Mouse (Mus musculus) cerebellum, adult 9-11 months (tissue): ENCODE results near the gene Lrrc4b.

Experiments used
- DNase-seq: peaks from one replicate; pipeline ENCODE4 v3.0.0; 2022

Lrrc4b gene

DNA sequence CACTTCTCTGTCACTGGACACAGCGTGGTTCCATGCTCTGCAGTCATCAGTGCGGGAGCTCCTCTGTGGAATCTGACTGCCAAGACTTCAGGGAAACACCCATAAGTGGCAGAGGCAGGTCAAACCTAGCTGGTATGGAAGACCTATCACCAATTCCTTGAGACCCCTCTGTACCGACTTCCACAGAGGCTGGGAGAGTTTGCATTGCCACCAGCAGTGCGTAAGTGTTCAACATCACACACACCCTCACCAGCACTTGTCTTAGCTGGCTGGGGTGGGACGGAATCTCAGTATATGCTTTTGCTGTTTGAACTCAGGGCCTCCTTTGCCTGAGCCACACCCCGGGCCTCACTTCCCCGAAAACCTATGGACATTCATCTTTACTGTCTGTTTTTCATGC, 59.1 kb downstream of the Lrrc4b start:
- DNase-seq, result no peak

DNA sequence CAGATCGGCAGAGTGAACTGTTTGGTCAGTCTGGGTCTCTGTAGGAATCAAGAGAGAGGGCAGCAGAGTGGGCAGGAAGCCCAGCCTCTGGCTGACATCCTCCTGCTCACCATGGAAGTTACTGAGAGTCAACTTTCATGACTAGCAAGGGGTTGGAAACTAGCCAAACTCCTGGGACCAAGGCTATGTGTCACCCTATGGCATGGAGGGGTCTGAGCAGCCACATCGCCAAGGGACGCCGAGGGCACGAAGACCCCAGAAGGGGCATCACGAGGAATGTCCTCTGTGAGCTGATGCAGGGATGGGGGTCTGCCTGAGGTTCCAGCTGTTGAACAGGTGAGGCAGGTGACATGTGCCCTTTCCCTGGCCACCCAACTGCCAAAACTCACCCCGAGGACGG, 59.7 kb downstream of the Lrrc4b start:
- peak; percentile 38 for DNase-seq

DNA sequence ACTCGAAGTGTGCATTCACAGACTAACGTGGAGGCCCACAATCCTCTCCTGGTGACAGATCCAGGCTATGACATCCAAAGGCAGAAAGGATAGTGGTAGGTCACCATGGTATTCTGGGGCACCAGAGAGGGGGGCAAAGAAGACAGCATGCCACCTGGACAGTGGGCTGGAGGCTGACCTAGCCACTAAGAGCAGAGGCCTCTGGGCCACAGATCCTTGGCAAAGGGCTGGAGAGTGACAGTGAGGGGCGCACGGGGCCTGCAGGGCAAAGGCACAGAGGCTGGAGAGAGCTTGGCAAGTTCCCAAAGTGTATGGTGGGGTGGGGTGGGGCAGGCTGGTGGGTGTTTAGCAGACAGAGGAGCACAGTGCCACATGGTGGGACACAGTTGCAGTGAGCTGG, 61.5 kb downstream of the Lrrc4b start:
- peak; percentile 34 for DNase-seq

DNA sequence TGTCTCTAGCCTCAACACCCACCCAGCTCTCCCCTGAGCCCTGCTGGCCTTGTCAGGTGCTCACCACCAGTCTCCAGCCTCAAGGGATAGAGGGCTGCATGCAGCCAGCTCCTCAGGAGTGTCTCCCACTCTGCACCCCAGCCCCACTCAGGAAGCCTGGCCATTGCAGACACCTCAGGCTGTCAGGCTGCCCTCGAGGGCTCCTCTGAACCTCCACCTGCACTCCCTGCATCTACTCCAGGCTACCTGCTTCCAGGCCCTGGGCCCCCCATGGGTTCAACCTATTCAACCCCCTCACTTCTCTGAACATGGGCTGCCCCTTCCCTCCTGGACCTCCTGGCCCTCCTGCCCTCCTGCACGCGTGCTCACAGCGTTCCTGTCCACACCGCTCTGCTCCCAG, 62.6 kb downstream of the Lrrc4b start:
- peak; percentile 35 for DNase-seq

DNA sequence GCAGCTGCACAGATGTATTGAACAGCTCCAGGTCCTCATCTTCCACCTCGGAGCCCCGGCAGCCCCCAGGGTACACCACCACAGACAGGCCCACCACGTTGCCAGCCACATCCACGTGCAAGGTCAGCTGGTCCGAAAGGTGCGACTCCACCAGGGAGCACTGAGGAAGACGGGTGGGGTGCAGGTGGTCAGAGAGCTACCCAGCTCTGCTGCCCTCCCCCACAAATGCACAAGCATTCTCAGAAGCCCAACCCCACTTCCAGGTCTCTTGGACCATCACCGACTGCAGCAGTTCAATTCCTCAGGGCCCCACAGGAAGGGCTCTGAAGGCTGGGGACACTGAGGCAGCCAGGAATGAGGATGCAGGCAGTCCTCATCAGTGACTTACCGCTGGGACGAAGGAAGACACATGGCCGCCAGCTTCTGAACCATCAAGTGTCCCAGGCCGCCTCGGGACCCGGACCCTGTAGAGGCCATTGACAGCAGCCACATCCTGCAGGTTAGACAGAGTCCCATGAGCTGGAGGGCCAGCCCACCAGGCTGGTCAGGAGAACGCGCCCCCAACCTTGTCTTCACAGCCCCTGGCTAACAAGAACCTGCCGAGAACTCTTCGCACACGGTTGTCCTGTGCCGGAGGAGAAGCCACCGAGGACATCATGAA, 63.5 kb downstream of the Lrrc4b start:
- no peak for DNase-seq

DNA sequence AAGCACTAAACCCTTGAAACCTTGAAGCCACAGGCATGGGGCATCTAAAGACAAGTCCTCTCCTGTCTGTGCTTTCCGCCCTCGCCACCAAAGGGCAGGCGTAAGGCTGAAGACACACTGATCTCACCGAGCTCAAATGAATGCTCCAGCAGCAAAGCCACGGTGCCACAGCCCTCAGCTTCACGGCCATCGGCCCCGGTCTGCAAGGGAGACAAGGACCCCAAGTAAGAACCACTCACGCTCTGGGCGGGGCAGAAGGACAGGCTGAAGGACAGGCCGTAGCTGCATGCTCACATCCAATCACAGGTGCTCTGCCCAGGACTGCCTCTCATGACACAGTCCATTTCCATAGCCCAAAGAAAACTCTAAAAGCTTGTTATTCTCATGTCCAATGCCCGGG, 65.9 kb downstream of the Lrrc4b start:
- DNase-seq, result peak; percentile 54

DNA sequence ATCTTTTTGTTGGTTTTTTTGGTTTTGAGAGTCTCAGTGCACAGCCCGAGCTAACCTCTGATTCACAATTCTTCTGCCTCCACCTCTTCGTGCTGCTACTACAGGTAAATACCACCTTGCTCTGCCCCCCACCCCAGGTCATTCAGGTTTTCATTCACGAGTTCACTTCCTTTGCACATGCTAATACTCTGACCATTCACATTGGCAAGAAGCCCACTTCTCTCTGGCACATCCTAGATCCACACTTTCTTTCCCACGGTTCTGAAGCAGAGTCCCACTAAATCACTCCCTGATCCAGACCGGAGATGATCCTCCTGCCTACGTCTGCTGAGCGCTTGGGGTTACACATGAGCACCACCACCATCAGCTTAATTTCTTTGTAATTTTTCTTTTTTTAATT, 66.3 kb downstream of the Lrrc4b start:
- peak; percentile 63 for DNase-seq

DNA sequence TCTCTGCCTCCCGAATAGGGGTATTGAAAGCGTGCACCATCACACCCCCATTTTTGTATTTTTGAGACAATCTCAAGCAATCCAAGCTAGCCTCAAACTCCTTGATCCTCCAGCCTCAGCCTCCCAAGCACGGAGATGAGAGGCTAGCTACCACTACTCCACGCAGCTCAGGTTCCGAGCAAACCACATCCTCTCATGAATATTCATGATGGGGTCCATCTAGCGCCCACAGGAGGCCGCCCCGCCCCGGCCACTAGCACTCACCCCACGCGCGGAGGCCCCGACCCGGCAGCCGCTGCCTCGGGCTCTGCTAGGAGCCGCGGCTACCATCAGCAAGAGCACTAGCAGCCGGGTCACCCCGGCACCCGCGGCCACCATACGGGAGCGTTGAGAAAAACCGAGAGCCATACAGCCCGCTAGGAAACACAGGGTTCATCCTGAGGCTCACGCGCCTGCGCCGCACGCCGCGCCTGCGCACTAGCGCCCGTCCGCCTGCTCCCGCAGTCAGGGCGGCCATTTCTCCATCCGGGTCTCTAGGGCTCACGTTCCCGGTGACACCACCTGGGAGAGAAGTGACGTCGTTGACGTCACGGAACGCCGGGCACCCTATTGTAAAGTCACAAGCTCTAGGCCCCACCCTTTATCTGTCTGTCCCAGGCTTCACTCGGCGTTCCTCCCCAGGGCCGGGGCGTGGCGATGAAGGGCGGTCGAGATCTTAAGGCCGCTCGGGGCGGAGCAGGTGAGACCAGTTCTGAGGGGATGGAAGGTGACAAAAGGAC, 67.4 kb downstream of the Lrrc4b start, which contains the start of the genes Emc10 and Fam71e1:
Gene Emc10, minus strand, starts transcription at position 538 of the 779 bp plus-strand sequence.
Gene Fam71e1, plus strand, starts transcription at position 590 of the 779 bp plus-strand sequence.
- DNase-seq, result peak; percentile 99

DNA sequence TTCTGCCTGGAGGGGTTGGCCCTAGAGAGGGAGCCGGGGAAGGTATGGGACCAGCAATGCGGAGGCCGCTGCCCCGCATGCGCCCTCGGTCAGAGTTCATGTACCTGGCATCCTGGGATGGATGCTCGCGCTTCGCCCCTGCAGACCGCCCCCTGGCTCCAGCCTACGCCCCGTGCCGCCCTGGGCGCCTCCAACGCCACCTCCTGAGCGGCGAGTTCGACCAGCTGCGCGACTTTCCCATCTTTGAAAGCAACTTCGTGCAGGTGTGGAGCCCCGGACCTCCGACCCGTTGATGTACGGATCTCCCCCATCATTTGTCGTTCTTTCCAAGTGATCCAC, 67.9 kb downstream of the Lrrc4b start:
- no peak for DNase-seq

DNA sequence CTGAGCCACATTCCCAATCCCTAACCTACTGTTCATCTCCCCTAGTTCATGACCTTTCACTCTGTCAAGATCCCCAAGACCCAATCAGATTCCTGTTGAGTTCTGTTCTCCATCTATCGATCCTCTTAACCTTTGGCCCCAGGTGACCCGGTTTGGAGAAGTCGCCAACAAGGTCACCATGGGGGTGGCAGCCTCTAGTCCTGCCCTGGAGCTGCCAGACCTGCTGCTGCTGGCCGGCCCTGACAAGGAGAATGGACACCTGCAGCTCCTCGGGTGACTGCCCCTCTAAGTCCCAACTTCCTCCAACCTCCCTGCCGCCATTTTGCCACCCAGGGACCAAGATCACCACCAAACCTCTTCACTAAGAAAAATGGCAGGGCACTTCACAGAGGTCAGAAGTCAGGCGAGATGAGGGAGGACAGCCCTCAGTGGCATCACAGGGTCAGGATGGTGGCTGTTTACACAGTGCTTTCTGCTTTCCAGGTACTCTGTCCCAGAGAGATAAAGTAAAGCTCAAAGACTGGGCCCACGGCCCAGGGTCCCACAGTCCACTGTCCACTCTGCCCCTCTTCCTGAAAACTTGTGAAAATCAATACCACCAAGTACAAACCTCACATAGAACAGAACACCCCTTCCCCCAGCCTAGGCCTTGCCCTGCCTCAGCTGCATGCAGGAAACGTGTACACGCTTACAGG, 68.7 kb downstream of the Lrrc4b start:
- peak; percentile 67 for DNase-seq

DNA sequence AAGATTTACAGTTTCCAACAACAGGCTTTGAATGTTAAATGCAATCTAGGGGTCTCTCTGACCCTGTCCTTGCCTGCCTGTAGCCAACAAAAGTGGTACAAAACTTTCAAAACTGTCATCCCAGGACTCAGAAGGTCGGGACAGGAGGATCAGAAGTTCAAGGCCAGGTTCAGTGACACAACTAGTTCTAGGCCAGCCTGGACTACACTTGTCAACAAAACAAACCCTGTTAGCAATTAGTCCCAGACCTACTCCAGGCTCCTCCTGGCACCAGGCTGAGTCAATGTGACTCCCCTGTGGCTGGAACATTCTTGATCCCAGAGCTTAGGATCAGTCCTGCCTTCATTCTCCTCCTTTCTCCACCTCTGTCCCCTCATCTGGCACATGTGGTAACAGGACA, 70.1 kb downstream of the Lrrc4b start:
- DNase-seq, result peak; percentile 29

DNA sequence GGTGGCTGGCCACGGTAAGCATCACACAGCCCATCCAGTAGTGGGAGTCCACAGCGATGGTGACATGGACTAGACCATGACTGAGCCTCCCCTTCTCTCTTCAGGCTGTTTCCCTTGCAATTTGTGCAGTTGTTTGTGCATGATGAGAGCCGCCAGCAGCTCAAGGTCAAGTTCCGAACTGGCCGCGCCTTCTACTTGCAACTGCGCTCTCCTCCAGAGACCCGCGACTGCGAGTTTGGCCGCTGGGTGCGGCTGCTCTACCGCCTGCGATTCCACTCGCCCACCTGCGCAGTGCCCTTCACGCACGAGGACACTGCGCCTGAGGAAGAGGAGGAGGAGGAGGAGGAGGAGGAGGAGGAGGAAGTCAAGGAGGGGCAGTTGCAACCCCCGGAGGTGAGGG, 71.2 kb downstream of the Lrrc4b start:
- DNase-seq, result peak; percentile 33

DNA sequence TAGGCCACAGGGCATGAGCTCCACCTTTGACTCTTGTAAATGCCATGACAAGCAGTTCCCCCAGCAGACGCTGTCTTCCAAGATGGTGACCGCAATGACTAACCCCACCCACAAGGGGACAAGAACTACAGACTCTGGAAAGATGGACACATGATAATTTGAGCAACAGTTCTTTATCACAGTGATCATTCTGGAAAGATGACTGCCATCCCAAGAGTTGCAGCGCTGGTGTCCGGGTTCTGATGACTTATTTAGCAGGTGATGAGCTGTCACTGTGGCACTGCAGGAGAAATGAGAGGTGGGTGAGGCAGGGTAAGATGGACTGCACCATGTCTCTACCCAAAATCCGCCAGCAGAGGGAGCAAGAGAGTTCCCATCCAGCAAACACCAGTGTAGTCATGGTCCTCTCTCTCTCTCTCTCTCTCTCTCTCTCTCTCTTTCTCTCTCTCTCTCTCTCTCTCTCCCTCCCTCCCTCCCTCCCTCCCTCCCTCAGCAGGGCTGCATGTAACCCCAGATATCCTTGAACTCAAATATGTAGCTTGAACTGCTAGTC, 72.8 kb downstream of the Lrrc4b start:
- peak; percentile 69 for DNase-seq

DNA sequence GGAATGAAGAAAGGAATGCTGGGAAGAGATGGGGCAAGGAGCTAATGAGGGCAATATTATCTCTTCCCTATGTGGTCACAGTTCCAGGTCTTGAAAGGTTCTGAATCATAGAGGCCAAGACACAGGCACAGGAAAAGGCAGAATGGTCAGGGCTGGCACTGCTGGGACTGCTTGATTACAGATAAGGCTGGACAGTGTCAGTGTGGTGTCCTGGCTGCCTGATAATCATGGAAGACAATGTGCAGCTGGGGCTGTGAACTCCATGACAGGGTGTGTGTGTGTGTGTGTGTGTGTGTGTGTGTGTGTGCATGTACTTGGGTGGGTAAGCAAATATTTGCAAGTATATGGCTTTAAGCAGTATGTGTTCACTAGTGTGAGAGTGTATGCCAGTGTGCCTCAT, 78.7 kb downstream of the Lrrc4b start:
- no peak for DNase-seq
